Mouse (Mus musculus) kidney, postnatal 25 days (tissue): ENCODE results near the gene Gm6793.

Experiments used
- DNase-seq, 2 experiments: peaks; one replicate each; pipeline ENCODE4 v3.0.0; 2021; ENCODE audit warnings: mixed read lengths in 2 of 2

The Gm6793 gene

GRCm38 (mm10) chr8:112014936-112015335 is at the start of gene Gm6793:
TSS of gene Gm6793 (minus strand) at chr8:112015036.
- DNase-seq: no peak

- DNase-seq: peak in 1 of 2 experiments; percentile 24
Observed at GRCm38 (mm10) chr8:112061372-112061771, 46.5 kb upstream of the Gm6793 start.

- no peak for DNase-seq
Observed at GRCm38 (mm10) chr8:112054456-112054855, 39.6 kb upstream of the Gm6793 start.

- no peak for DNase-seq
Observed at GRCm38 (mm10) chr8:112051537-112051936, 36.7 kb upstream of the Gm6793 start.

GRCm38 (mm10) chr8:112049984-112050383 is 35.1 kb upstream of the Gm6793 start:
- no peak for DNase-seq

GRCm38 (mm10) chr8:112048293-112048692 is 33.5 kb upstream of the Gm6793 start:
- DNase-seq: no peak

GRCm38 (mm10) chr8:112045896-112046295 is 31.1 kb upstream of the Gm6793 start:
- DNase-seq: peak; percentile 74 to 85

- no peak for DNase-seq
Observed at GRCm38 (mm10) chr8:112045182-112045581, 30.3 kb upstream of the Gm6793 start.

- DNase-seq: no peak
Observed at GRCm38 (mm10) chr8:112037521-112037920, 22.7 kb upstream of the Gm6793 start.

GRCm38 (mm10) chr8:112034603-112035002 is 19.8 kb upstream of the Gm6793 start:
- DNase-seq: peak in 1 of 2 experiments; percentile 53

GRCm38 (mm10) chr8:112033071-112033470 is 18.2 kb upstream of the Gm6793 start:
- DNase-seq: no peak

GRCm38 (mm10) chr8:112030663-112031062 is 15.8 kb upstream of the Gm6793 start:
- DNase-seq: no peak

- DNase-seq: no peak
Observed at GRCm38 (mm10) chr8:112029455-112029854, 14.6 kb upstream of the Gm6793 start.

GRCm38 (mm10) chr8:112011816-112012242 is 3.0 kb downstream of the Gm6793 start:
- peak; percentile 50 to 78 for DNase-seq

GRCm38 (mm10) chr8:112010997-112011815 is 3.6 kb downstream of the Gm6793 start, which contains the start of the genes Kars and Terf2ip:
TSS of gene Kars (minus strand) at chr8:112011323.
TSS of gene Terf2ip (plus strand) at chr8:112011398.
- peak; percentile 92 to 97 for DNase-seq

GRCm38 (mm10) chr8:112009558-112009957 is 5.3 kb downstream of the Gm6793 start:
- no peak for DNase-seq

- no peak for DNase-seq
Observed at GRCm38 (mm10) chr8:112007669-112008068, 7.2 kb downstream of the Gm6793 start.

GRCm38 (mm10) chr8:112005601-112006000 is 9.2 kb downstream of the Gm6793 start:
- no peak for DNase-seq

- DNase-seq: no peak
Observed at GRCm38 (mm10) chr8:112004754-112005153, 10.1 kb downstream of the Gm6793 start.

- no peak for DNase-seq
Observed at GRCm38 (mm10) chr8:111992703-111993039, 22.2 kb downstream of the Gm6793 start.

- DNase-seq: peak; percentile 91 to 94
Observed at GRCm38 (mm10) chr8:111992013-111992702, 22.7 kb downstream of the Gm6793 start, which contains the start of gene Adat1. TSS of gene Adat1 (minus strand) at chr8:111992302.

GRCm38 (mm10) chr8:111991278-111991677 is 23.6 kb downstream of the Gm6793 start:
- no peak for DNase-seq

GRCm38 (mm10) chr8:111989911-111990310 is 24.9 kb downstream of the Gm6793 start:
- peak; percentile 81 to 90 for DNase-seq

- DNase-seq: no peak
Observed at GRCm38 (mm10) chr8:111984511-111984910, 30.3 kb downstream of the Gm6793 start.
